Mouse (Mus musculus): ENCODE measurements around the gene 1700001O22Rik. TPM values are rescaled to one million over a fixed set of nuclear protein-coding genes. Genes with fewer than 3 reads are reported as not detected.

Gene 1700001O22Rik
- total and polyA plus RNA-seq, 3 experiments = not detected

DNA sequence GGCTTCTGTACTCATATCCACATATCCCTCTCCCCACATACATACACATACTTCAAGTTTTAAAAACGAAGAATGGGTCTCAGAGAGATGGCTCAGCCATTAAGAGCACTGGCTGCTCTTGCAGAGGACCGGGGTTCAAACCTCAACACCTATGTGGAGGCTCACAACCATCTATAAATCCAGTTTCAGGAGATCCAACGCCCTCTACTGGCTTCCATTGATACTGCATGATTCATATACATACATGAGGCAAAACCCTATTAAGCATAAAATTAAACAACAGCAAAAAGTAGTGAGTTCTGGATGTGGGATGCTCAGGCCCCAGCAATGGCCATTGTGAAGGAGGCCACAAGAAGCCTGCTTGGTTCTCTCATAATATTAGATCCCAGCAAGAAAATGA lies 27.5 kb downstream of the 1700001O22Rik start:
- H3K4me1 ChIP-seq (ENCODE audit: control insufficient read depth in 1 of 2, insufficient read depth in 2 of 2) = peaks cover 8 to 53% of the 10 kb centered on the region in 2 experiments; a peak in 3 of 4 replicates

DNA sequence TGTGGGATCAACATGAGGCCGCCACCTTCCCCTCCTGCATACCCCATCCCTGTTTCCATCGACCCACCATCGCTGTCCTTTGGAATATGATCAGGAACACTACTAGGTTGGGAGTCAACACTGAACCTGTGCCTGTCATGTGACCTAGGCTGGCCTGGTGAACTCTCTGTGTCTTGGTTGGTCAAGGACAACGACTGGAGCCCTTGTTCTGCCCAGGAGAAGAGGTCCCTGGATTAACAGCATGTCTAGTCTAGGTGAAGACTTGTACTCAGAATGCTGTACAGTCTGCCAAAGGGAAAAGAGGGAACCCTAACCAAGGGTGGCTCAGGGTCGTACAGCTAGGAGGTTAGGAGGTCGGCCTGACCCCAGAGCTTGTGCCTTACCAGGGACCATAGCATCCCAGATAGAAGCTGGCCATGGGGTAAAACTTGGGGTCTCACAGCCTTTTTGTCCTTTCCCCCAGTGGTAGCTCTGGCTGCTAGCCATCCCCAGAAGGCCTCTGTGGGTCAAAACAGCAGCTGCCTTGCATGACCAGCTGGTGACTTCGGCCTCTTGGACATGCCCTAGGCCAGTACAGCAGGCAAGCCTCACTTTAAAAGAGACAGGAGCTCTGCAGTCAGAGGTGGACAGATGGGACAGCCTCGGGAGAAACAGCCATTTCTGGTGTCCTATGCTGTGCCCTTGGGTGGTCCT lies 30.0 kb downstream of the 1700001O22Rik start:
- Histone ChIP-seq H3K9ac (ENCODE audit: insufficient read depth, low read depth) (no peak overlapping the region), H3K4me3 (replicated peaks in 1 of 3; ENCODE audit: low read depth in 2 of 3, low read length in 2 of 3, poor library complexity in 1 of 3) (no peak overlapping the region), H3K36me3 (replicated peaks in 1 of 2; ENCODE audit: control insufficient read depth in 1 of 2, insufficient read depth in 1 of 2, low read length in 1 of 2) (no peaks in the 10 kb centered on the region), H3K4me2 (ENCODE audit: insufficient read depth, low read depth, poor library complexity, severe bottlenecking) (no peak overlapping the region), H3K79me2 (replicated peaks; ENCODE audit: control insufficient read depth, extremely low read depth, insufficient read depth, poor library complexity, severe bottlenecking) (no peaks in the 10 kb centered on the region), H3K9me3 (replicated peaks; ENCODE audit: low read length) (no peaks in the 10 kb centered on the region), H3K27ac (ENCODE audit: insufficient read depth, low read depth) (no peak overlapping the region), H3K4me1 (ENCODE audit: control insufficient read depth in 1 of 2, insufficient read depth in 2 of 2) (peaks cover 14 to 62% of the 10 kb centered on the region in 2 experiments), H3K27me3 (replicated peaks) (peaks cover 14% of the 10 kb centered on the region)
- in situ Hi-C loops (cut with MboI; ENCODE audit: low pct_ligation_motif_present, low pct_unique_long_range_greater_than_20kb, low sequenced_read_pairs) = no loop called here
- TF ChIP-seq ELF1 (IDR thresholded peaks at IDR 0.05; ENCODE audit: low read depth, low read length) (no peak), CHD2 (IDR thresholded peaks at IDR 0.05; ENCODE audit: low read length) (no peak), MYC (IDR thresholded peaks at IDR 0.05; ENCODE audit: low read depth, low read length) (no peak), ZKSCAN1 (IDR thresholded peaks at IDR 0.05; ENCODE audit: borderline replicate concordance, low read depth, low read length) (no peak), BHLHE40 (IDR thresholded peaks at IDR 0.05; ENCODE audit: low read depth, low read length) (no peak), RAD21 (IDR thresholded peaks at IDR 0.05; ENCODE audit: low read depth, low read length) (no peak), PAX5 (IDR thresholded peaks at IDR 0.05; ENCODE audit: low read length) (no peak), ZMIZ1 (IDR thresholded peaks at IDR 0.05; ENCODE audit: low read depth, low read length) (no peak), RCOR1 (conservative IDR thresholded peaks at IDR 0.05; ENCODE audit: low read depth, low read length) (no peak), USF2 (conservative IDR thresholded peaks at IDR 0.05; ENCODE audit: low read depth, low read length) (no peak), ETS1 (conservative IDR thresholded peaks at IDR 0.05; ENCODE audit: low read depth, low read length) (no peak), MAFK (IDR thresholded peaks at IDR 0.05; ENCODE audit: insufficient replicate concordance, low read length) (no peak), MAX (IDR thresholded peaks at IDR 0.05; ENCODE audit: low read length) (no peak), TCF12 (IDR thresholded peaks at IDR 0.05; ENCODE audit: low read depth, low read length) (no peak), MAZ (IDR thresholded peaks at IDR 0.05; ENCODE audit: low read depth, low read length) (no peak), CTCF (conservative IDR thresholded peaks at IDR 0.05 in 1 of 2, IDR thresholded peaks at IDR 0.05 in 1 of 2; ENCODE audit: low read depth in 2 of 2, low read length in 2 of 2) (no peak)
- DNase-seq (ENCODE audit: extremely low read depth) = no peak
- dilution Hi-C loops (cut with MboI; ENCODE audit: extremely low pct_ligation_motif_present, extremely low pct_unique_long_range_greater_than_20kb, low sequenced_read_pairs) = no loop called here

More for the DNA sequence above, 27.5 kb downstream of the 1700001O22Rik start:
- Histone ChIP-seq H3K27me3 (replicated peaks) (peaks cover 14% of the 10 kb centered on the region), H3K36me3 (replicated peaks in 1 of 2; ENCODE audit: control insufficient read depth in 1 of 2, insufficient read depth in 1 of 2, low read length in 1 of 2) (no peaks in the 10 kb centered on the region), H3K79me2 (replicated peaks; ENCODE audit: control insufficient read depth, extremely low read depth, insufficient read depth, poor library complexity, severe bottlenecking) (no peaks in the 10 kb centered on the region), H3K9ac (ENCODE audit: insufficient read depth, low read depth) (no peak overlapping the region), H3K9me3 (replicated peaks; ENCODE audit: low read length) (no peaks in the 10 kb centered on the region), H3K4me3 (replicated peaks in 1 of 3; ENCODE audit: low read depth in 2 of 3, low read length in 2 of 3, poor library complexity in 1 of 3) (no peak overlapping the region), H3K27ac (ENCODE audit: insufficient read depth, low read depth) (no peak overlapping the region), H3K4me2 (ENCODE audit: insufficient read depth, low read depth, poor library complexity, severe bottlenecking) (no peak overlapping the region)
- in situ Hi-C loops (cut with MboI; ENCODE audit: low pct_ligation_motif_present, low pct_unique_long_range_greater_than_20kb, low sequenced_read_pairs) (no loop called here), dilution Hi-C loops (cut with MboI; ENCODE audit: extremely low pct_ligation_motif_present, extremely low pct_unique_long_range_greater_than_20kb, low sequenced_read_pairs) (no loop called here)
- no peak for DNase-seq (ENCODE audit: extremely low read depth)
- TF ChIP-seq USF2 (conservative IDR thresholded peaks at IDR 0.05; ENCODE audit: low read depth, low read length) (no peak), CTCF (conservative IDR thresholded peaks at IDR 0.05 in 1 of 2, IDR thresholded peaks at IDR 0.05 in 1 of 2; ENCODE audit: low read depth in 2 of 2, low read length in 2 of 2) (peak; percentile 27 to 43; a peak in 3 of 4 replicates), MEF2A (IDR thresholded peaks at IDR 0.05; ENCODE audit: borderline replicate concordance, low read depth, low read length) (no peak), SMC3 (IDR thresholded peaks at IDR 0.05; ENCODE audit: low read depth, low read length) (peak; percentile 4; the same call in 1 of the 2 replicates), RAD21 (IDR thresholded peaks at IDR 0.05; ENCODE audit: low read depth, low read length) (peak; percentile 33)

Measured in CH12.LX (cell line).